In genomic region chr5:125529109-125529508, GRCm38 (mm10) we compare ENCODE assay signal across 8 mouse cellular contexts. TPM values are rescaled to one million over a fixed set of nuclear protein-coding genes. Genes with fewer than 3 reads are reported as not detected.
DNase-seq lines count a peak whose midpoint lies in the region; ATAC-seq and TF ChIP-seq lines count a peak whose summit lies in the region.
"Had no signal": no experiment of that assay in that cellular context is flagged by ENCODE, and none has a peak within 500 bp of the region (broad histone marks: within the 10 kb centered on the region; RNA-seq: fewer than 3 reads in every experiment).

No protein-coding gene starts in this region.

- no peak for TF ChIP-seq POLR2A in spleen, adult 2 months (IDR thresholded peaks at IDR 0.05; ENCODE audit: low read depth, low read length)

- 5% methylated on average over 5 of the region's 5 CpGs for WGBS in spleen, adult 2 months

- H3K4me1 ChIP-seq in spleen, adult 2 months (ENCODE audit: control insufficient read depth, insufficient read depth, insufficient read length): no peaks in the 10 kb centered on the region

- peak; percentile 67 for ATAC-seq in megakaryocyte, adult 5-6 weeks (ENCODE audit: poor library complexity, severe bottlenecking)

- no peak overlapping the region for H3K4me3 ChIP-seq in spleen, adult 2 months (ENCODE audit: extremely low read depth, insufficient read depth, insufficient read length)

- peak; percentile 37 to 51 for DNase-seq in CD8-positive naive resting alpha-beta T cell, adult 2 months (ENCODE audit: low read depth in 2 of 2, low spot score in 2 of 2)
- peak; percentile 65 for DNase-seq in MN1 (ENCODE audit: low spot score)
- DNase-seq in cerebellum, postnatal 4 days (ENCODE audit: low spot score in 2 of 2): peak; percentile 75 to 87
- peak; percentile 48 for DNase-seq in heart, adult 8-10 months (ENCODE audit: low spot score)
- DNase-seq in layer of hippocampus, adult 9-11 months: peak; percentile 54
- peak in 1 of 2 experiments; percentile 61 for DNase-seq in spleen, adult 2 months (ENCODE audit: low read depth in 1 of 2, low spot score in 2 of 2)

- H3K27me3 ChIP-seq in spleen, adult 2 months (ENCODE audit: control insufficient read depth, insufficient read depth, low read length): peaks cover 19% of the 10 kb centered on the region

- TF ChIP-seq CTCF in spleen, adult 2 months (IDR thresholded peaks at IDR 0.05; ENCODE audit: extremely low read depth, insufficient read depth, insufficient read length, insufficient replicate concordance): peak; percentile 88; the same call in 1 of the 2 replicates

- H3K36me3 ChIP-seq in spleen, adult 2 months (ENCODE audit: control insufficient read depth, insufficient read depth, low read length): no peaks in the 10 kb centered on the region

- no peak overlapping the region for H3K27ac ChIP-seq in spleen, adult 2 months (ENCODE audit: insufficient read depth, low read length)

RNA-seq across cellular contexts. Expression of gene Tmem132b, which starts 2.5 kb away (rescaled TPM):
- total RNA-seq in heart, adult 8-10 months (2022): under 1 TPM in 3 of 4 experiments, not detected in 1; 0.03 to 0.31 (median 0.03) TPM
- total RNA-seq in megakaryocyte, adult 5-6 weeks (2015): not detected in 2 replicates
- 0.07 and 0.28 TPM in 2 replicates for total RNA-seq in megakaryocyte, adult 5-6 weeks (2017)
- 0.02 TPM in 1 of 2 replicates, not detected in the other for polyA plus RNA-seq in spleen, adult 2 months (2012; rRNA removed)
- polyA plus RNA-seq: heart, embryonic 16.5 days had no signal

RNA-seq across cellular contexts. Expression of gene Aacs, which starts 53.5 kb away (rescaled TPM):
- total RNA-seq in heart, adult 8-10 months (2022): 1 to 10 TPM; 2.2 to 4.3 (median 3.1) TPM
- total RNA-seq in megakaryocyte, adult 5-6 weeks (2015): 6.5 and 6.7 TPM in 2 replicates
- total RNA-seq in megakaryocyte, adult 5-6 weeks (2017): 17.0 and 19.7 TPM in 2 replicates
- polyA plus RNA-seq in spleen, adult 2 months (2012; rRNA removed): 23.4 and 27.1 TPM in 2 replicates
